ENCODE assay signal across 8 mouse cellular contexts in genomic region chr14:84447661-84448380, GRCm38 (mm10). TPM values are rescaled to one million over a fixed set of nuclear protein-coding genes. Genes with fewer than 3 reads are reported as not detected.
DNase-seq lines count a peak whose midpoint lies in the region; ATAC-seq and TF ChIP-seq lines count a peak whose summit lies in the region.

No protein-coding gene starts in this region.

- peak; percentile 6 for DNase-seq in adrenal gland, adult 2 months
- no peak for DNase-seq in adrenal gland, postnatal 36 days
- peak; percentile 7 for DNase-seq in gastrocnemius, postnatal 25 days
- peak; percentile 26 for DNase-seq in kidney, adult 2 months

- ATAC-seq in limb, embryonic 13.5 days (ENCODE audit: low FRiP score, low read depth), result no peak
- ATAC-seq in neural tube, embryonic 13.5 days (ENCODE audit: low read depth), result no peak
- no peak for ATAC-seq in granulocyte monocyte progenitor cell, adult 5-6 weeks (replicated peaks; ENCODE audit: poor library complexity, severe bottlenecking)

- WGBS in kidney, adult 2 months, result 4% methylated on average over 45 of the region's 45 CpGs
- 5% methylated on average over 45 of the region's 45 CpGs for WGBS in limb, embryonic 13.5 days
- 4% methylated on average over 45 of the region's 45 CpGs for WGBS in neural tube, embryonic 13.5 days

- peak overlapping the region; percentile 78 for H3K4me3 ChIP-seq in brown adipose tissue, adult 24 weeks (ENCODE audit: insufficient read depth, low read depth, low read length)
- peak overlapping the region; percentile 46 for H3K4me3 ChIP-seq in kidney, adult 2 months (ENCODE audit: insufficient read depth, low read depth, low read length)
- H3K4me3 ChIP-seq in limb, embryonic 13.5 days, result peak overlapping the region; percentile 59
- peak overlapping the region; percentile 75 for H3K4me3 ChIP-seq in neural tube, embryonic 13.5 days

- H3K27me3 ChIP-seq in kidney, adult 2 months (replicated peaks; ENCODE audit: control insufficient read depth, insufficient read depth, low read length), result peaks cover 1% of the 10 kb centered on the region; the same call in 1 of the 2 replicates
- H3K27me3 ChIP-seq in limb, embryonic 13.5 days, result peaks cover 52% of the 10 kb centered on the region
- peaks cover 20% of the 10 kb centered on the region for H3K27me3 ChIP-seq in neural tube, embryonic 13.5 days

- peak overlapping the region; percentile 29 for H3K27ac ChIP-seq in brown adipose tissue, adult 24 weeks (replicated peaks; ENCODE audit: low read depth, low read length)
- peak overlapping the region; percentile 0; the same call in 1 of the 2 replicates for H3K27ac ChIP-seq in kidney, adult 2 months (ENCODE audit: insufficient read depth, low read depth, low read length)
- H3K27ac ChIP-seq in limb, embryonic 13.5 days, result no peak overlapping the region
- H3K27ac ChIP-seq in neural tube, embryonic 13.5 days (replicated peaks), result peak overlapping the region; percentile 56; the same call in 1 of the 2 replicates

- H3K4me2 ChIP-seq in limb, embryonic 13.5 days (replicated peaks), result peak overlapping the region; percentile 89
- H3K4me2 ChIP-seq in neural tube, embryonic 13.5 days, result peak overlapping the region; percentile 94

- TF ChIP-seq CTCF in kidney, adult 2 months (conservative IDR thresholded peaks at IDR 0.05; ENCODE audit: insufficient read depth, insufficient read length, low read depth, low read length), result no peak

- H3K9ac ChIP-seq in limb, embryonic 13.5 days, result 0 out of 2 replicates have a peak overlapping the region, but pooled peaks have one; percentile 51
- H3K9ac ChIP-seq in neural tube, embryonic 13.5 days, result peak overlapping the region; percentile 81

- H3K4me1 ChIP-seq in brown adipose tissue, adult 24 weeks (ENCODE audit: control insufficient read depth, insufficient read depth, insufficient read length, low read length), result no peaks in the 10 kb centered on the region
- peaks cover 4% of the 10 kb centered on the region; the same call in 1 of the 2 replicates for H3K4me1 ChIP-seq in kidney, adult 2 months (ENCODE audit: control insufficient read depth, insufficient read depth, low read length)
- H3K4me1 ChIP-seq in limb, embryonic 13.5 days, result peaks cover 32% of the 10 kb centered on the region
- peaks cover 35% of the 10 kb centered on the region for H3K4me1 ChIP-seq in neural tube, embryonic 13.5 days (replicated peaks)

- H3K36me3 ChIP-seq in kidney, adult 2 months (ENCODE audit: control insufficient read depth, insufficient read depth, low read length), result no peaks in the 10 kb centered on the region
- no peaks in the 10 kb centered on the region for H3K36me3 ChIP-seq in limb, embryonic 13.5 days
- H3K36me3 ChIP-seq in neural tube, embryonic 13.5 days, result no peaks in the 10 kb centered on the region

- no peak for TF ChIP-seq POLR2A in kidney, adult 2 months (IDR thresholded peaks at IDR 0.05; ENCODE audit: low read depth, low read length)

- H3K9me3 ChIP-seq in limb, embryonic 13.5 days, result no peaks in the 10 kb centered on the region
- H3K9me3 ChIP-seq in neural tube, embryonic 13.5 days, result no peaks in the 10 kb centered on the region

RNA-seq across cellular contexts. Expression of gene Pcdh17, which starts 4.5 kb away (rescaled TPM):
- 1 to 10 TPM; 2.6 to 4.5 TPM for total RNA-seq in adrenal gland, adult 2 months (2021)
- 2.9 and 3.0 TPM in 2 replicates for polyA plus RNA-seq in adrenal gland, adult 2 months (2012; rRNA removed)
- total RNA-seq in adrenal gland, postnatal 36 days (2021), result 1 to 10 TPM; 5.7 to 8.5 TPM
- polyA plus RNA-seq in brown adipose tissue, adult 24 weeks (2012; ENCODE audit: insufficient read depth, insufficient read length, missing spikeins), result 0.42 and 0.48 TPM in 2 replicates
- under 1 TPM; 0.69 to 0.83 TPM for total RNA-seq in gastrocnemius, postnatal 25 days (2021)
- 5.0 and 5.2 TPM in 2 replicates for polyA plus RNA-seq in kidney, adult 2 months (2012; rRNA removed)
- polyA plus RNA-seq in limb, embryonic 13.5 days (2015; fragmentation: Nextera tagmentation; extraction: Ambion mirVana), result 8.6 and 8.9 TPM in 2 replicates
- 18.6 and 19.3 TPM in 2 replicates for polyA plus RNA-seq in neural tube, embryonic 13.5 days (2015; fragmentation: Nextera tagmentation; extraction: Ambion mirVana)
- not detected in 2 replicates for total RNA-seq in granulocyte monocyte progenitor cell, adult 5-6 weeks (2014; fragmentation: Nextera tagmentation)
- total RNA-seq in granulocyte monocyte progenitor cell, adult 5-6 weeks (2017), result under 0.01 and 0.10 TPM in 2 replicates

Comparison
In these comparisons a context has a peak if more than half of its experiments do, and no peak if none do; other contexts are left out.
1. DNase-seq: peak in adrenal gland, adult 2 months (single experiment), gastrocnemius, postnatal 25 days (single experiment) and kidney, adult 2 months (single experiment); none in adrenal gland, postnatal 36 days (0 of 2).
2. Peak in every context shown above with its lines, with median percentiles within 50 percentile points of each other: H3K4me3 ChIP-seq.